Mouse (Mus musculus) heart, adult 8-10 months (tissue): ENCODE data around the gene Dgkq. TPM values are rescaled to one million over a fixed set of nuclear protein-coding genes. Genes with fewer than 3 reads are reported as not detected.

Experiments
- DNase-seq: peaks from one replicate; pipeline ENCODE4 v3.0.0; 2022; ENCODE audit warnings: low spot score
- total RNA-seq, 4 experiments: library from RNA; stranded (reverse); gene quantifications; 2 replicates each; pipeline ENCODE4 v1.2.4; 2022

Dgkq gene
- total RNA-seq, 4 experiments from 2014 or later, result 5.1 to 8.9 (median 6.1) TPM

DNA sequence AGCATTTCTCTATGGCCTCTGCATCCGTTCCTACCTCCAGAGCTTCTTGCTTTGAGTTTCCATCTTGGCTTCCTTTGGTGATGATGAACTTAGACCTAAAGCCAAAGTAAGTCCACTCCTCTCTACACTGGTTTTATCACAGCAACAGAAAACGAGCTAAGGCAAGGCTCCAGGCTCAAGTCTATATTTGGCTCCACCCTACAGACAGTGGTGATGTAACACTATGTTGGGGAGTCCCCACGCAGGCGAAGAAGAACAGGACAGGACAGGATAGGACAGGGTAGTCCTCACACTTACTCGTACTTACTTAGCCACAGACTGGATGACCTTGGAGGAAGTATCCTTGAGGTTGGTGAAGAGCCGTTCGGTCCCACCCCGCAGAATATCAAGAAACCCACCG lies 66.9 kb downstream of the Dgkq start:
- DNase-seq, result no peak

DNA sequence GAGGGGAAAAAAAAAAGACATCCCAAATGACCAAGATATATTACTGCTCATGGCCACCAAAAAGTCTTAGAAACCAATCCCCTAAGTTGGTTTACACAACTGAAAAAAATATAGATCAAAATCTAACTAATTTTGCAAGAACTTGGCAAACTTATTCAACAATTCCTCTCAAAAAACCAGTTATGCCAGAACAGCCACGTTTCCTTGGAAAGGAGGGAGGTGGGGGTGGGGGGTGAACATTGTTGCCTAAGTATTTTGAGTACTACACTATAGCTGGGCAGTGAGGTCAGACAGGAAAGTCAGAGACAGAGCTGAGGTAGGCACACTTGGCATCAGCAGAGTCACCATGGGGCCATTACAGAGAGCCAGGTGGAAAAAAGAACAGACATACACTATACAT lies 69.5 kb downstream of the Dgkq start:
- no peak for DNase-seq

Other genes starting within 250 kb of the Dgkq start
- gene Atp5k, start 235.2 kb downstream of the Dgkq start, total RNA-seq, result 1,000 to 10,000 TPM in 2 of 4 experiments, 100 to 1,000 TPM in 2; 523 to 1,345 (median 957) TPM
- 1 to 10 TPM; 1.5 to 3.0 (median 2.5) TPM for gene Mfsd7a, start 220.8 kb downstream of the Dgkq start, total RNA-seq
- gene Pcgf3, start 208.4 kb downstream of the Dgkq start, total RNA-seq, result 10 to 100 TPM; 29.3 to 32.0 (median 31.5) TPM
- under 1 TPM; 0.22 to 0.24 (median 0.22) TPM for gene Cplx1, start 119.6 kb downstream of the Dgkq start, total RNA-seq
- 10 to 100 TPM; 20.1 to 26.2 (median 21.0) TPM for gene Gak, start 39.9 kb downstream of the Dgkq start, total RNA-seq
- gene Tmem175, start 39.9 kb downstream of the Dgkq start, total RNA-seq, result 10 to 100 TPM in 3 of 4 experiments, 1 to 10 TPM in 1; 9.9 to 11.5 (median 11.0) TPM
- gene Idua, start 9.3 kb downstream of the Dgkq start, total RNA-seq, result 10 to 100 TPM; 17.9 to 27.3 (median 21.1) TPM
- gene Slc26a1, start 5.9 kb upstream of the Dgkq start, total RNA-seq, result under 1 TPM in 1 of 4 experiments, not detected in 3; 0.06 TPM
- 10 to 100 TPM; 22.5 to 30.0 (median 26.3) TPM for gene Fgfrl1, start 22.7 kb upstream of the Dgkq start, total RNA-seq
- not detected for gene Rnf212, start 105.3 kb upstream of the Dgkq start, total RNA-seq
- not detected for gene Tmed11, start 125.7 kb upstream of the Dgkq start, total RNA-seq
- gene Vmn2r8, start 139.2 kb upstream of the Dgkq start, total RNA-seq, result not detected
- not detected for gene Vmn2r9, start 182.9 kb upstream of the Dgkq start, total RNA-seq